Mouse (Mus musculus) hematopoietic stem cell, adult 5-6 weeks (primary cell): ENCODE data around the gene Il12rb2. TPM values are rescaled to one million over a fixed set of nuclear protein-coding genes. Genes with fewer than 3 reads are reported as not detected.

Experiments
- ATAC-seq, 2 experiments: fragments of 125-278 bp in 1 of 2; replicated peaks in 1 of 2; 2 replicates each; pipeline ENCODE4 v1.8.0; 2016 to 2017; ENCODE audit warnings: inconsistent platforms in 2 of 2, mild to moderate bottlenecking in 2 of 2, moderate number of reproducible peaks in 2 of 2, low read depth in 1 of 2, moderate TSS enrichment in 1 of 2; ENCODE audit not compliant: low FRiP score in 2 of 2, poor library complexity in 2 of 2, severe bottlenecking in 2 of 2, insufficient read depth in 1 of 2, low TSS enrichment in 1 of 2
- total RNA-seq: library from RNA; stranded (forward); fragments of 172-1452, 232-1000 nt; gene quantifications from 2 replicates; pipeline ENCODE4 v1.2.3, GENCODE M21; 2017

The Il12rb2 gene
- total RNA-seq, 1 experiment from 2014 or later: 8.0 TPM

DNA sequence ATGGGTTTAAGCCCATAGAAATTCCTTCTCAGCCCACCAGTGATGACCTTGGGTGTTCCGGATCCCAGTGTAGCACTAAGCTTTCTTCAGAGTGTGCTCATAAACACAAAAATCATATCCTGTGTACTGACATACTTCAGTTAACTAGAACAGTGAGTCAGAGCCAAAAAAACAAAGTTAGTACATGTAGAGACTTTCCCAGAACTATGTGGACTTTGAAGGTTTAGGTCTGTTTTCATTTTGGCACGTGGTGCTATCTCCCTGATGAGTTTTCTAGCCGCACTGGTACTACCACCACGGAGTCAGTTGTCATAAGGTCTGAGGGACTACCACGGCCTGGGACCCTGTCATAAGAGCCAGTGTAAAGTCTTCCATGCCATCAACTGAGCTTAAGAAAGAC is 131.5 kb downstream of the Il12rb2 start:
- ATAC-seq: no peak

DNA sequence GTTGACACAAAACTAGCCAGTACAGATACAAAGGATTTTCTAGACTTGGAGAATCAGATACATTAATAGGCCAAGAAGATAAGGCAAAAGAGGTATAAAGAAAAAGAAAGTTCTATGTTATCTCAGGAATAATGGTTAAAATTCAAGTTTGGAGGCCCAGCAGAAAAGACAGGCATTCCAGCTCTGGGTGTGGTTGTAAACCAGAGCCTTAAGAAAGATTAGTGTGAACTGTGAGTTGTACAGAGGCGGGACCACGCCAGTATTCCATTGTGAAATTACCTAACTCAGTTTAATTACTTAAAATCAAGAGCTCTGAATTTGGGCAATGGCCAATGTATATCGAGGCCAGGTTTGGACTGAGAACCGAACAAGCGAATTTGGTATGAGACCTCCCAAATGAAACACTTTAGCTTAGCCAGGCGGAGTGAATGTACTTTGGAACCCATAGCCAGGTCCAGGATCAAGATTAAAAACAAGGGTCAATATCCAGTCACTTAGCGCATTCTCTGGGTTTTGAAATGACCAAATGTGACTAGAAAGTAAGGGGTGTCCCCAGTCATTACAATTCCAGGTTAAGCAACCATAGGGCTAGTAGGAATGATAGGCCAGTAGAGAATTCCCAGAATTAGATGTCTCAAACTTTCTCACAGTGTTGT is 132.1 kb downstream of the Il12rb2 start:
- ATAC-seq: no peak

Other genes starting within 250 kb of the Il12rb2 start
- gene Serbp1, start 138.0 kb downstream of the Il12rb2 start, total RNA-seq: 1,887 and 2,311 TPM in 2 replicates
- gene Il23r, start 115.7 kb upstream of the Il12rb2 start, total RNA-seq: not detected in 2 replicates
- 16.6 and 17.1 TPM in 2 replicates for gene Tacstd2, start 159.6 kb upstream of the Il12rb2 start, total RNA-seq